In the genomic region with DNA sequence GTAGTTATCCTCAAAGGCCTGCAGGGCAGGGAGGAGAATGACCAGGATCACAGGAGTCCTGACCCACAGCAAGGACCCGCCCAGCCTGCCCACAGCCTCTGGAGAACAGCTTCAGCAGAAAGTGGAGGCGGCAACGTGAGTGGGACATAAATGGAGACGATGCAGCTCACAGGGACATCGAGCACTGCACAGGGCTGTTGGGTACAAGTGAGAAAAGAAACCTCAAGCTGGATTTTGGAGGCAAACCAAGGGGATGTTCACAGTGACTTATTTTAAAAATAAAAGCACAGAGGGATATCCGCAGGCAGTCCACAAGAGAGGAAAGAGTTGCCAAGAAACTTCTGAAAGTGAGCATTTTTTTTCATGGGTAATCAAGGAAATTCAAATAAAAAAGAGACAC, we compare ENCODE assay signal across 25 mouse cellular contexts. TPM values are rescaled to one million over a fixed set of nuclear protein-coding genes. Genes with fewer than 3 reads are reported as not detected.
DNase-seq lines count a peak whose midpoint lies in the region; TF ChIP-seq lines count a peak whose summit lies in the region.
"Had no signal": no experiment of that assay in that cellular context is flagged by ENCODE, and none has a peak within 500 bp of the region (broad histone marks: within the 10 kb centered on the region; RNA-seq: fewer than 3 reads in every experiment).

No protein-coding gene starts in this region.

- no peak overlapping the region for H3K4me3 ChIP-seq in left cerebral cortex, adult 2 months
- H3K4me3 ChIP-seq: embryonic facial prominence, embryonic 12.5 days; embryonic facial prominence, embryonic 15.5 days; gastrocnemius, adult 2 months; hindbrain, embryonic 12.5 days; hindbrain, embryonic 15.5 days had no signal

- intact Hi-C loops in left cerebral cortex, postnatal 14 days (cut with DNase I), result no loop called here
- intact Hi-C loops in left cerebral cortex, adult 2 months (cut with DNase I), result no loop called here

- DNase-seq in frontal cortex, adult 2 months (ENCODE audit: extremely low spot score in 1 of 2, low spot score in 1 of 2), result peak; percentile 16 to 23
- no peak for DNase-seq in frontal cortex, postnatal 25 days (ENCODE audit: low spot score in 2 of 2)
- DNase-seq in left cerebral cortex, postnatal 14 days (ENCODE audit: low spot score in 2 of 2), result peak; percentile 26 to 59
- DNase-seq in left cerebral cortex, adult 2 months (ENCODE audit: extremely low spot score in 1 of 2, low spot score in 2 of 2), result no peak
- peak; percentile 17 for DNase-seq in right cerebral cortex, adult 2 months (ENCODE audit: low spot score in 2 of 2)
- DNase-seq in right cerebral cortex, postnatal 4 days, result no peak
- peak; percentile 52 for DNase-seq in telencephalon, adult 2 months (ENCODE audit: low read depth, low spot score)
- DNase-seq: adrenal gland, postnatal 10 days; adrenal gland, postnatal 36 days; B cell, adult 2 months; cerebellum, adult 11 months; cerebellum, adult 2 months; cerebellum, adult 9-11 months; cerebellum, postnatal 25 days; forebrain, postnatal 0 days; gastrocnemius, adult 2 months; gastrocnemius, postnatal 14 days; heart, adult 11 months had no signal

- TF ChIP-seq CTCF in left cerebral cortex, adult 2 months (IDR thresholded peaks at IDR 0.05), result no peak

- H3K27ac ChIP-seq in left cerebral cortex, adult 2 months, result no peak overlapping the region
- H3K27ac ChIP-seq: embryonic facial prominence, embryonic 12.5 days; embryonic facial prominence, embryonic 15.5 days; gastrocnemius, adult 2 months; hindbrain, embryonic 12.5 days; hindbrain, embryonic 15.5 days had no signal

RNA-seq across cellular contexts. Expression of gene Scn5a, which starts 48.4 kb away (rescaled TPM):
- 2.1 and 2.2 TPM in 2 replicates for polyA plus RNA-seq in frontal cortex, adult 2 months (2012; rRNA removed)
- total RNA-seq in left cerebral cortex, postnatal 14 days (2021), result 1 to 10 TPM; 1.9 to 3.0 TPM
- 1 to 10 TPM; 3.9 to 5.0 TPM for total RNA-seq in left cerebral cortex, adult 2 months (2021)
- total RNA-seq: common myeloid progenitor, adult 5-6 weeks; hematopoietic stem cell, adult 5-6 weeks had no signal
- polyA plus RNA-seq: G1E had no signal

Comparison
In these comparisons a context has a peak if more than half of its experiments do, and no peak if none do; other contexts are left out.
1. DNase-seq: peak in frontal cortex, adult 2 months (2 of 2), left cerebral cortex, postnatal 14 days (2 of 2), right cerebral cortex, adult 2 months (2 of 2) and telencephalon, adult 2 months (single experiment); none in frontal cortex, postnatal 25 days (0 of 2), left cerebral cortex, adult 2 months (0 of 2) and right cerebral cortex, postnatal 4 days (single experiment).